In the genomic region with DNA sequence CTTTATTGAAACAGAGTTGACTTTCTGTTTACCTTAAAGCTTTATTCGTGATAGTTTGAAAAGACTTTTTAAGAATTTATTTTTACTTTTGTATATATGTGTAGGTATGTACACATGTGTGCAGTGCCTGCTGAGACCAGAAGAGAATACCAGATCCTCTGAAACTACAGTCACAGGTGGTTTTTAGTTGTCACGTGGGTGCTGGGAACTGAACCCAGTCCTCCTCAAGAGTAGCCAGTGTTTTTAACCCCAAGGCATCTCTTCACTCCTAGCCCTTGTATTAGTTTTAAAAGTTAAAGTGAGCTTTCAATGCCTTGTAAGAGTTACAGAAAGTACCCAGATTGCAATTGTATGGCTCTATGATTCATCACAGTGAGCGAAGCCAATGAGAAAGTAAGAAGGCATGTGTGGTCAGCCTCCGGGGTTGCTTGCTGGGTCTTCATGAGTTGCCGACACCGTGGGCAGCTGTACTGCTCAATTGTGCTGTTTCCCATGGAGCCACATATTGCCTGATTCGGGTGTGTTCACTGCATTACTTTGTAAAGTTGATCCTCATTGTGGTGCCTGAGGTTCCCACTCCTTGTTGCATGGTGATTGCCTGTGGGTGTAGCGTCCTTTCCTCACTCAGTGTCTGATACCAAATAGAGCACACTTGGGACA, we compare ENCODE assay signal across 21 mouse cellular contexts. TPM values are rescaled to one million over a fixed set of nuclear protein-coding genes. Genes with fewer than 3 reads are reported as not detected.
DNase-seq lines count a peak whose midpoint lies in the region; ATAC-seq and TF ChIP-seq lines count a peak whose summit lies in the region.
"Had no signal": no experiment of that assay in that cellular context is flagged by ENCODE, and none has a peak within 500 bp of the region (broad histone marks: within the 10 kb centered on the region; RNA-seq: fewer than 3 reads in every experiment).

No protein-coding gene starts in this region.

- peaks cover 85% of the 10 kb centered on the region for H3K79me2 ChIP-seq in myocyte (ENCODE audit: control insufficient read depth, insufficient read depth)

- H3ac ChIP-seq in myocyte (ENCODE audit: control insufficient read depth, insufficient read length) = no peak overlapping the region

- no peaks in the 10 kb centered on the region for H3K27me3 ChIP-seq in myocyte (ENCODE audit: control insufficient read depth, insufficient read depth, insufficient read length)
- H3K27me3 ChIP-seq: forebrain, embryonic 12.5 days; heart, embryonic 15.5 days; hindbrain, embryonic 15.5 days had no signal

- H3K4me2 ChIP-seq in myocyte (ENCODE audit: low read depth) = peak overlapping the region; percentile 74
- H3K4me2 ChIP-seq: forebrain, embryonic 12.5 days; heart, embryonic 11.5 days; heart, embryonic 15.5 days; hindbrain, embryonic 15.5 days had no signal

- no peaks in the 10 kb centered on the region for H3K36me3 ChIP-seq in myocyte (ENCODE audit: control insufficient read depth, insufficient read depth)

- peak overlapping the region; percentile 77 for H3K27ac ChIP-seq in gastrocnemius, adult 2 months
- H3K27ac ChIP-seq: embryonic facial prominence, embryonic 10.5 days; forebrain, embryonic 12.5 days; heart, embryonic 15.5 days; hindbrain, embryonic 15.5 days had no signal

- intact Hi-C loops in gastrocnemius, adult 2 months (cut with DNase I) = no loop called here
- intact Hi-C loops in gastrocnemius, postnatal 36 days (cut with DNase I) = no loop called here

- H3K4me3 ChIP-seq in gastrocnemius, adult 2 months = no peak overlapping the region
- H3K4me3 ChIP-seq in myocyte = no peak overlapping the region
- H3K4me3 ChIP-seq: embryonic facial prominence, embryonic 10.5 days; erythroblast, embryonic 14.5 days; forebrain, embryonic 12.5 days; heart, embryonic 15.5 days; hindbrain, embryonic 15.5 days had no signal

- TF ChIP-seq POLR2A in myocyte (IDR thresholded peaks at IDR 0.05; ENCODE audit: insufficient read length, low read depth) = peak; percentile 49

- DNase-seq in gastrocnemius, adult 2 months = no peak
- DNase-seq in gastrocnemius, postnatal 36 days = no peak
- DNase-seq in 3134 (ENCODE audit: extremely low read depth, insufficient read length, low spot score) = peak; percentile 34
- DNase-seq in NIH3T3 (ENCODE audit: low read depth) = peak; percentile 67
- DNase-seq in cerebellum, postnatal 10 days = no peak
- DNase-seq: adrenal gland, postnatal 14 days; cerebellum, adult 18-20 months; cerebellum, adult 9-11 months; gastrocnemius, postnatal 25 days; heart, adult 11 months; kidney, adult 2 months had no signal

- no peak for TF ChIP-seq CTCF in gastrocnemius, adult 2 months (IDR thresholded peaks at IDR 0.05)

- ATAC-seq in frontal cortex, adult (ENCODE audit: low TSS enrichment) = no peak
- ATAC-seq: forebrain, embryonic 16.5 days; intestine, embryonic 16.5 days had no signal

TF ChIP-seq in myocyte, 11 proteins besides CTCF, POLR2A, EP300 and RAD21:
- peak; percentile 53 for TF ChIP-seq POLR2AphosphoS2 (IDR thresholded peaks at IDR 0.05; ENCODE audit: insufficient read length, low read depth)
- peak in 2 of 3 experiments; percentile 14 to 74 for TF ChIP-seq MYOG (IDR thresholded peaks at IDR 0.05; ENCODE audit: control insufficient read depth in 1 of 3, insufficient read depth in 1 of 3, insufficient read length in 2 of 3, low read depth in 2 of 3)
- peak; percentile 70; the same call in 1 of the 2 replicates for TF ChIP-seq CEBPB (IDR thresholded peaks at IDR 0.05; ENCODE audit: insufficient read depth, poor library complexity, severe bottlenecking)
- no peak for TF ChIP-seq TCF3 (IDR thresholded peaks at IDR 0.05; ENCODE audit: insufficient read length, low read depth)
- peak; percentile 29 for TF ChIP-seq TCF12 (IDR thresholded peaks at IDR 0.05; ENCODE audit: insufficient read depth, poor library complexity, severe bottlenecking)
- peak in 2 of 3 experiments; percentile 58 to 82 for TF ChIP-seq MYOD1 (IDR thresholded peaks at IDR 0.05; ENCODE audit: control insufficient read depth in 1 of 3, insufficient read length in 2 of 3, low read depth in 2 of 3)
- no peak for TF ChIP-seq MAX (IDR thresholded peaks at IDR 0.05; ENCODE audit: low read depth)
- no peak for TF ChIP-seq REST (IDR thresholded peaks at IDR 0.05; ENCODE audit: insufficient read depth, insufficient read length)
- peak; percentile 50 for TF ChIP-seq USF1 (IDR thresholded peaks at IDR 0.05; ENCODE audit: low read depth)
TF ChIP-seq in myocyte: peak in this region for 6.

RNA-seq across cellular contexts. Expression of gene Bicd2, which starts 16.1 kb away (rescaled TPM):
- total RNA-seq in gastrocnemius, adult 2 months (2021) = 10 to 100 TPM; 26.0 to 28.5 TPM
- 10 to 100 TPM; 23.3 to 24.5 TPM for total RNA-seq in gastrocnemius, postnatal 36 days (2021)
- polyA plus RNA-seq in myocyte (2012; fragmentation: generic; extraction: Trizol) = 94.9 TPM

RNA-seq across cellular contexts. Expression of gene Fgd3, which starts 37.4 kb away (rescaled TPM):
- total RNA-seq in gastrocnemius, adult 2 months (2021) = 1 to 10 TPM in 1 of 2 experiments, under 1 TPM in 1; 0.97 to 1.1 TPM
- total RNA-seq in gastrocnemius, postnatal 36 days (2021) = under 1 TPM; 0.87 to 0.99 TPM
- polyA plus RNA-seq in myocyte (2012; fragmentation: generic; extraction: Trizol) = 15.5 TPM

Comparison
In these comparisons a context has a peak if more than half of its experiments do, and no peak if none do; other contexts are left out.
1. DNase-seq: peak in 3134 (single experiment) and NIH3T3 (single experiment); none in gastrocnemius, adult 2 months (single experiment), gastrocnemius, postnatal 36 days (0 of 2) and cerebellum, postnatal 10 days (0 of 2).